Mouse (Mus musculus) hindbrain, embryonic 14.5 days (tissue): ENCODE measurements around the gene Ttll13. TPM values are rescaled to one million over a fixed set of nuclear protein-coding genes. Genes with fewer than 3 reads are reported as not detected.

ENCODE experiments used
- ATAC-seq: fragments of 200-750 bp; cut with Nextera tagmentation; 2 replicates; pipeline ENCODE4 v1.8.0; 2017; ENCODE audit warnings: moderate number of reproducible peaks, mild to moderate bottlenecking, moderate TSS enrichment, moderate library complexity; ENCODE audit not compliant: low FRiP score
- DNase-seq: peaks from one replicate; pipeline ENCODE4 v3.0.0-alpha.2; 2015; ENCODE audit warnings: low spot score
- H3K27ac ChIP-seq: fragments of 300-500 bp; sonication (generic); 2 replicates; pipeline ENCODE4 v1.5.1; 2014; ENCODE audit warnings: mild to moderate bottlenecking, moderate library complexity
- H3K27me3 ChIP-seq: fragments of 300-500 bp; sonication (generic); 2 replicates; pipeline ENCODE4 v1.6.1; 2014; ENCODE audit warnings: mild to moderate bottlenecking, low read length, mixed read lengths; ENCODE audit not compliant: control insufficient read depth, insufficient read depth
- H3K36me3 ChIP-seq: fragments of 300-500 bp; sonication (generic); replicated peaks from 2 replicates; pipeline ENCODE4 v1.6.1; 2014; ENCODE audit not compliant: control insufficient read depth, insufficient read depth
- H3K4me1 ChIP-seq: fragments of 300-500 bp; sonication (generic); replicated peaks from 2 replicates; pipeline ENCODE4 v1.6.1; 2014; ENCODE audit warnings: antibody characterized with exemption, low read length, mixed read lengths; ENCODE audit not compliant: control insufficient read depth, insufficient read depth
- H3K4me2 ChIP-seq: fragments of 300-500 bp; sonication (generic); replicated peaks from 2 replicates; pipeline ENCODE4 v1.6.1; 2014; ENCODE audit warnings: mild to moderate bottlenecking, moderate library complexity
- H3K4me3 ChIP-seq: fragments of 300-500 bp; sonication (generic); replicated peaks from 2 replicates; pipeline ENCODE4 v1.5.1; 2014; ENCODE audit warnings: mild to moderate bottlenecking, low read length
- H3K9ac ChIP-seq: fragments of 300-500 bp; sonication (generic); 2 replicates; pipeline ENCODE4 v1.6.1; 2014
- H3K9me3 ChIP-seq: fragments of 300-500 bp; sonication (generic); 2 replicates; pipeline ENCODE4 v1.6.1; 2016; ENCODE audit warnings: low read length; ENCODE audit not compliant: control insufficient read depth
- WGBS: fragments of 180-500 bp; shearing (Covaris S2); extraction: QIAGEN DNeasy Blood & Tissue Kit; methylation state at CpG from one replicate; pipeline ENCODE4 v1.1.7; 2014; 5-methylcytosine and 5-hydroxymethylcytosine counted together
- polyA plus RNA-seq: library from polyadenylated mRNA; unstranded; fragments of >200 nt; fragmentation: Nextera tagmentation; extraction: Ambion mirVana; gene quantifications from 2 replicates; pipeline ENCODE4 v1.2.1, GENCODE M21; 2014

Ttll13 gene
- polyA plus RNA-seq, 1 experiment from 2014 or later = 1.7 TPM

DNA sequence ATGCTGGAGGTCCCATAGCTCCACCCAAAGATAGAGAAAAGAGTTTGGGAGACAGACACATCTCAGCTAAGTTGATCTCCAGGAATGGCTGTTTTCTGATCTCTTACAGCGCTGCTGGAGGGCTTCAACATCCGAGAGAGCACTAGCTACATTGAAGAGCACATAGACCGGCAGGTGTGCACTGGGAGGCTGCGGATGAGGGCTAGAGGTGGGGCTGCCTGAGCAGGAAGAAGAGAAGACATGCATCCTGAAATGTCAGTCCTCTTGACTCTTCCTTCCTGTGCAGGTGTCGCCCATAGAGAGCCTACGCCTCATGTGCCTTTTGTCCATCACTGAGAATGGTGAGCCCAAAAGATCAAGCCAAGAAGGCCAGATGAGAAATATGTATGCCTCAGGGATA is 39.5 kb downstream of the Ttll13 start:
- peaks cover 85% of the 10 kb centered on the region for H3K36me3 ChIP-seq
- ATAC-seq (no peak), DNase-seq (no peak)
- no peaks in the 10 kb centered on the region for H3K9me3 ChIP-seq
- H3K4me3 ChIP-seq = no peak overlapping the region
- H3K27ac ChIP-seq = no peak overlapping the region
- 93% methylated on average over 6 of the region's 6 CpGs for WGBS
- H3K9ac ChIP-seq = no peak overlapping the region
- no peaks in the 10 kb centered on the region for H3K27me3 ChIP-seq
- H3K4me2 ChIP-seq = no peak overlapping the region
- no peaks in the 10 kb centered on the region for H3K4me1 ChIP-seq

- Histone ChIP-seq H3K9ac (no peak overlapping the region), H3K27ac (no peak overlapping the region), H3K36me3 (peaks cover 90% of the 10 kb centered on the region), H3K4me1 (no peaks in the 10 kb centered on the region), H3K4me3 (no peak overlapping the region), H3K27me3 (no peaks in the 10 kb centered on the region), H3K4me2 (no peak overlapping the region), H3K9me3 (no peaks in the 10 kb centered on the region)
- 87% methylated on average over 10 of the region's 10 CpGs for WGBS
- ATAC-seq = no peak
- DNase-seq = no peak
These were observed 41.6 kb downstream of the Ttll13 start for GRCm38 (mm10) chr7:80287736-80288135.

GRCm38 (mm10) chr7:80294062-80294763 is 48.0 kb downstream of the Ttll13 start, which contains the start of gene Prc1:
Gene Prc1 (plus strand): TSS chr7:80294450.
- H3K36me3 ChIP-seq = peaks cover 27% of the 10 kb centered on the region
- H3K27ac ChIP-seq = peak within 1 kb of the TSS; percentile 51
- no peaks in the 10 kb centered on the region for H3K9me3 ChIP-seq
- H3K27me3 ChIP-seq = no peaks in the 10 kb centered on the region
- H3K4me1 ChIP-seq = 0 out of 2 replicates have a peak, but pooled peaks cover 7% of the 10 kb centered on the region
- under 1% methylated on average over 52 of the region's 52 CpGs for WGBS
- peak within 1 kb of the TSS; percentile 99 for H3K4me2 ChIP-seq
- peak within 1 kb of the TSS; percentile 77 for H3K4me3 ChIP-seq
- peak; percentile 99 for ATAC-seq
- DNase-seq = peak; percentile 98
- peak within 1 kb of the TSS; percentile 63 for H3K9ac ChIP-seq

- Histone ChIP-seq H3K27me3 (no peaks in the 10 kb centered on the region), H3K4me3 (peak overlapping the region; percentile 77), H3K4me1 (0 out of 2 replicates have a peak, but pooled peaks cover 7% of the 10 kb centered on the region), H3K27ac (peak overlapping the region; percentile 51; the same call in 1 of the 2 replicates), H3K36me3 (peaks cover 24% of the 10 kb centered on the region), H3K4me2 (peak overlapping the region; percentile 99), H3K9ac (peak overlapping the region; percentile 63), H3K9me3 (no peaks in the 10 kb centered on the region)
- DNase-seq (peak; percentile 47), ATAC-seq (no peak; the same call in 1 of the 2 replicates)
- WGBS = 9% methylated on average over 37 of the region's 37 CpGs
These were observed 48.8 kb downstream of the Ttll13 start for GRCm38 (mm10) chr7:80294764-80295648.

DNA sequence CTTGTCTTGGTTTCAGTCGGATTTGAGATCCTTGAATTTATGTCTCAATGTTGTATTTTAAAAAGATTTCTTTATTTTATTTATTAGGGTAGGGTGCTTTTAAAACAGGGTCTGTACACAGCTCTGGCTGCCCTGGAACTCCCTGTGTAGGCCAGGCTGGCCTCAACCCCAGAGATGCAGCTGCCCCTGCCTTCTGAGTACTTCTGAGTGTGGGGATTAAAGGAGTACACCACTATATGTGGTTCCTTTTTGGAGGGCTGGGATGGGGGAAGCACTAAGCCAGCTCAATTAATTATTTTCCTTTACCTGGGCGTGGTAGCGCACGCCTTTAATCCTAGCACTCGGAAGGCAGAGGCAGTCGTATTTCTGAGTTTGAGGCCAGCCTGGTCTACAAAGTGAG is 50.3 kb downstream of the Ttll13 start:
- Histone ChIP-seq H3K27ac (no peak overlapping the region), H3K9me3 (no peaks in the 10 kb centered on the region), H3K4me1 (0 out of 2 replicates have a peak, but pooled peaks cover 7% of the 10 kb centered on the region), H3K4me3 (no peak overlapping the region), H3K9ac (no peak overlapping the region), H3K4me2 (0 out of 2 replicates have a peak overlapping the region, but pooled peaks have one; percentile 99), H3K27me3 (no peaks in the 10 kb centered on the region), H3K36me3 (peaks cover 16% of the 10 kb centered on the region; the same call in 1 of the 2 replicates)
- DNase-seq = no peak
- ATAC-seq = no peak
- WGBS = 95% methylated on average over 6 of the region's 6 CpGs

DNA sequence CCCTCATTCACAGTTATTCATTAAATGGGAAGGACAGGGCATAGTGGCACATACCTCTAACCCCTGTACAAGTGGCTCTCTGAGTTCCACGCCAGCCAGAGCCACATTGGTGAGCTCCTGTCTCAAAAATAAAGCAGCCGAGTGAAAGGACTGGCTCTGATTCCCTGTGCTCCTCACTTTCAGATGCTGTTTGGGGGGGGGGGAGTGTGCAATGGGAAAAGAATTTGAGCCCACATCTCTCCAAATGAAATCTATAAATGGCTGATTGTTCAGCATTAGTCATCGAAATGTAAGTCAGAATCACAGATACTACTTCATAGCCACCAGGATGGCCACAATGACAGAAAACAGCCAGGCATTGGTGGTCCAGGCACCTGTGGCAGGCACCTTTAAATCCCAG is 50.9 kb downstream of the Ttll13 start:
- 81% methylated on average over 3 of the region's 3 CpGs for WGBS

GRCm38 (mm10) chr7:80298754-80299153 is 52.6 kb downstream of the Ttll13 start:
- Histone ChIP-seq H3K4me1 (0 out of 2 replicates have a peak, but pooled peaks cover 7% of the 10 kb centered on the region), H3K9ac (no peak overlapping the region), H3K9me3 (no peaks in the 10 kb centered on the region), H3K27me3 (no peaks in the 10 kb centered on the region), H3K4me3 (no peak overlapping the region), H3K36me3 (peaks cover 19% of the 10 kb centered on the region), H3K4me2 (no peak overlapping the region), H3K27ac (no peak overlapping the region)
- ATAC-seq = no peak
- 96% methylated on average over 4 of the region's 4 CpGs for WGBS
- no peak for DNase-seq

More for the DNA sequence above, 50.9 kb downstream of the Ttll13 start:
- Histone ChIP-seq H3K9ac (no peak overlapping the region), H3K27me3 (no peaks in the 10 kb centered on the region), H3K36me3 (peaks cover 15% of the 10 kb centered on the region), H3K4me2 (no peak overlapping the region), H3K9me3 (no peaks in the 10 kb centered on the region), H3K4me1 (0 out of 2 replicates have a peak, but pooled peaks cover 7% of the 10 kb centered on the region), H3K4me3 (no peak overlapping the region), H3K27ac (no peak overlapping the region)
- ATAC-seq = no peak
- DNase-seq = no peak

- Histone ChIP-seq H3K4me3 (no peak overlapping the region), H3K27ac (no peak overlapping the region), H3K36me3 (peaks cover 23% of the 10 kb centered on the region), H3K27me3 (no peaks in the 10 kb centered on the region), H3K4me1 (0 out of 2 replicates have a peak, but pooled peaks cover 7% of the 10 kb centered on the region), H3K9me3 (no peaks in the 10 kb centered on the region), H3K4me2 (no peak overlapping the region), H3K9ac (no peak overlapping the region)
- 97% methylated on average over 3 of the region's 3 CpGs for WGBS
- DNase-seq (no peak), ATAC-seq (no peak)
These were observed 53.4 kb downstream of the Ttll13 start for GRCm38 (mm10) chr7:80299568-80299967.

GRCm38 (mm10) chr7:80301522-80301921 is 55.3 kb downstream of the Ttll13 start:
- WGBS = 89% methylated on average over 2 of the region's 2 CpGs
- Histone ChIP-seq H3K4me3 (no peak overlapping the region), H3K4me1 (no peaks in the 10 kb centered on the region), H3K27me3 (no peaks in the 10 kb centered on the region), H3K4me2 (no peak overlapping the region), H3K9me3 (no peaks in the 10 kb centered on the region), H3K27ac (no peak overlapping the region), H3K9ac (no peak overlapping the region), H3K36me3 (peaks cover 28% of the 10 kb centered on the region)
- no peak for DNase-seq
- no peak for ATAC-seq
